Mouse (Mus musculus) intestine, embryonic 14.5 days (tissue): ENCODE measurements around the gene Olfr612. TPM values are rescaled to one million over a fixed set of nuclear protein-coding genes. Genes with fewer than 3 reads are reported as not detected.
"Not testable (repeated sequence)": the region's sequence is repeated elsewhere in the genome, so short reads cannot be mapped to it uniquely, and the experiment has no call there.

Experiments
- ATAC-seq: fragments of 200-750 bp; cut with Nextera tagmentation; replicated peaks from 2 replicates; pipeline ENCODE4 v1.8.0; 2017; ENCODE audit warnings: low read depth, moderate number of reproducible peaks, moderate TSS enrichment, moderate library complexity; ENCODE audit not compliant: low FRiP score, low TSS enrichment
- DNase-seq: peaks from one replicate; pipeline ENCODE4 v3.0.0-alpha.2; 2018; ENCODE audit warnings: low spot score
- H3K27ac ChIP-seq: fragments of 300-500 bp; sonication (generic); 2 replicates; pipeline ENCODE4 v1.5.1; 2014; ENCODE audit warnings: low read depth, mild to moderate bottlenecking, control low read depth
- H3K27me3 ChIP-seq: fragments of 300-500 bp; sonication (generic); replicated peaks from 2 replicates; pipeline ENCODE4 v1.6.1; 2014; ENCODE audit warnings: low read length, control low read depth; ENCODE audit not compliant: control insufficient read depth, insufficient read depth
- H3K36me3 ChIP-seq: fragments of 300-500 bp; sonication (generic); 2 replicates; pipeline ENCODE4 v1.6.1; 2014; ENCODE audit warnings: low read length, control low read depth; ENCODE audit not compliant: control insufficient read depth, insufficient read depth
- H3K4me1 ChIP-seq: fragments of 300-500 bp; sonication (generic); replicated peaks from 2 replicates; pipeline ENCODE4 v1.6.1; 2014; ENCODE audit warnings: low read length, control low read depth, mixed read lengths; ENCODE audit not compliant: control insufficient read depth, insufficient read depth
- H3K4me2 ChIP-seq: fragments of 300-500 bp; sonication (generic); 2 replicates; pipeline ENCODE4 v1.6.1; 2014; ENCODE audit warnings: low read length
- H3K4me3 ChIP-seq: fragments of 300-500 bp; sonication (generic); 2 replicates; pipeline ENCODE4 v1.5.1; 2014; ENCODE audit warnings: low read depth, low read length, control low read depth, mixed read lengths
- H3K9ac ChIP-seq: fragments of 300-500 bp; sonication (generic); 2 replicates; pipeline ENCODE4 v1.6.1; 2014; ENCODE audit warnings: mild to moderate bottlenecking, low read length
- H3K9me3 ChIP-seq: fragments of 300-500 bp; sonication (generic); 2 replicates; pipeline ENCODE4 v1.6.1; 2016; ENCODE audit warnings: low read length, control low read depth; ENCODE audit not compliant: control insufficient read depth
- WGBS: fragments of 180-500 bp; shearing (Covaris S2); extraction: QIAGEN DNeasy Blood & Tissue Kit; methylation state at CpG from one replicate; pipeline ENCODE4 v1.1.7; 2014; 5-methylcytosine and 5-hydroxymethylcytosine counted together
- polyA plus RNA-seq: library from polyadenylated mRNA; unstranded; fragments of >200 nt; fragmentation: Nextera tagmentation; extraction: Ambion mirVana; gene quantifications from 2 replicates; pipeline ENCODE4 v1.2.1, GENCODE M21; 2014

The Olfr612 gene
- not detected in 2 replicates for polyA plus RNA-seq

- not testable (repeated sequence) for H3K36me3 ChIP-seq, H3K4me2 ChIP-seq, H3K4me3 ChIP-seq, H3K27ac ChIP-seq, H3K9me3 ChIP-seq, ATAC-seq, DNase-seq, H3K4me1 ChIP-seq, H3K27me3 ChIP-seq, H3K9ac ChIP-seq
- 80% methylated on average over 2 of the region's 2 CpGs for WGBS
Observed at GRCm38 (mm10) chr7:103542617-103543016, at the start of gene Olfr612. Gene Olfr612 (minus strand): TSS chr7:103542717.

GRCm38 (mm10) chr7:103589803-103590202 is 47.3 kb upstream of the Olfr612 start, which contains the start of gene Olfr618:
Gene Olfr618 (plus strand): TSS chr7:103590103.
- WGBS: 64% methylated on average over 2 of the region's 2 CpGs
- H3K4me3 ChIP-seq: no peak within 1 kb of the TSS
- H3K9ac ChIP-seq: no peak within 1 kb of the TSS
- no peak within 1 kb of the TSS for H3K4me2 ChIP-seq
- no peaks in the 10 kb centered on the region for H3K27me3 ChIP-seq
- DNase-seq (no peak), ATAC-seq (no peak)
- H3K4me1 ChIP-seq: no peaks in the 10 kb centered on the region
- no peaks in the 10 kb centered on the region for H3K36me3 ChIP-seq
- no peak within 1 kb of the TSS for H3K27ac ChIP-seq
- no peaks in the 10 kb centered on the region for H3K9me3 ChIP-seq

- H3K9me3 ChIP-seq: no peaks in the 10 kb centered on the region
- no peak within 1 kb of the TSS for H3K4me2 ChIP-seq
- DNase-seq (no peak), ATAC-seq (no peak)
- no peaks in the 10 kb centered on the region for H3K27me3 ChIP-seq
- H3K27ac ChIP-seq: no peak within 1 kb of the TSS
- H3K36me3 ChIP-seq: no peaks in the 10 kb centered on the region
- no peak within 1 kb of the TSS for H3K9ac ChIP-seq
- H3K4me1 ChIP-seq: no peaks in the 10 kb centered on the region
- no peak within 1 kb of the TSS for H3K4me3 ChIP-seq
- 85% methylated on average over 1 of the region's 1 CpGs for WGBS
Observed at GRCm38 (mm10) chr7:103572761-103573160, 30.2 kb upstream of the Olfr612 start, which contains the start of gene Olfr617. Gene Olfr617 (plus strand): TSS chr7:103573061.

- DNase-seq (no peak), ATAC-seq (no peak)
- no peak within 1 kb of the TSS for H3K9ac ChIP-seq
- H3K36me3 ChIP-seq: no peaks in the 10 kb centered on the region
- no peak within 1 kb of the TSS for H3K4me2 ChIP-seq
- H3K27me3 ChIP-seq: no peaks in the 10 kb centered on the region
- H3K9me3 ChIP-seq: no peaks in the 10 kb centered on the region
- WGBS: 83% methylated on average over 3 of the region's 3 CpGs
- H3K27ac ChIP-seq: no peak within 1 kb of the TSS
- H3K4me1 ChIP-seq: no peaks in the 10 kb centered on the region
- no peak within 1 kb of the TSS for H3K4me3 ChIP-seq
Observed at GRCm38 (mm10) chr7:103569043-103569442, 26.5 kb upstream of the Olfr612 start, which contains the start of gene Olfr616. Gene Olfr616 (minus strand): TSS chr7:103569143.

- WGBS: 90% methylated on average over 2 of the region's 2 CpGs
Observed at GRCm38 (mm10) chr7:103555779-103556178, 13.3 kb upstream of the Olfr612 start, which contains the start of gene Olfr615. Gene Olfr615 (plus strand): TSS chr7:103556079.

GRCm38 (mm10) chr7:103547774-103548173 is 5.3 kb upstream of the Olfr612 start, which contains the start of gene Olfr613:
Gene Olfr613 (plus strand): TSS chr7:103548074.
- no peaks in the 10 kb centered on the region for H3K4me1 ChIP-seq
- WGBS: 82% methylated on average over 2 of the region's 2 CpGs
- H3K9ac ChIP-seq: no peak within 1 kb of the TSS
- H3K4me3 ChIP-seq: no peak within 1 kb of the TSS
- DNase-seq (no peak), ATAC-seq (no peak)
- no peaks in the 10 kb centered on the region for H3K9me3 ChIP-seq
- no peak within 1 kb of the TSS for H3K4me2 ChIP-seq
- H3K27ac ChIP-seq: no peak within 1 kb of the TSS
- H3K27me3 ChIP-seq: no peaks in the 10 kb centered on the region
- no peaks in the 10 kb centered on the region for H3K36me3 ChIP-seq

More at GRCm38 (mm10) chr7:103555779-103556178, 13.3 kb upstream of the Olfr612 start, which contains the start of gene Olfr615:
- H3K9me3 ChIP-seq: no peaks in the 10 kb centered on the region
- no peak within 1 kb of the TSS for H3K4me3 ChIP-seq
- no peaks in the 10 kb centered on the region for H3K27me3 ChIP-seq
- DNase-seq (no peak), ATAC-seq (no peak)
- H3K4me2 ChIP-seq: no peak within 1 kb of the TSS
- no peak within 1 kb of the TSS for H3K27ac ChIP-seq
- no peak within 1 kb of the TSS for H3K9ac ChIP-seq
- no peaks in the 10 kb centered on the region for H3K4me1 ChIP-seq
- no peaks in the 10 kb centered on the region for H3K36me3 ChIP-seq

GRCm38 (mm10) chr7:103520746-103521145 is 21.8 kb downstream of the Olfr612 start, which contains the start of gene Olfr611:
Gene Olfr611 (minus strand): TSS chr7:103520846.
- not testable (repeated sequence) for DNase-seq, H3K9ac ChIP-seq, H3K27me3 ChIP-seq, H3K9me3 ChIP-seq, H3K4me3 ChIP-seq, H3K4me2 ChIP-seq, H3K36me3 ChIP-seq, H3K4me1 ChIP-seq, ATAC-seq, H3K27ac ChIP-seq
- WGBS: 67% methylated on average over 1 of the region's 1 CpGs

- no peaks in the 10 kb centered on the region for H3K4me1 ChIP-seq
- no peak within 1 kb of the TSS for H3K27ac ChIP-seq
- H3K9me3 ChIP-seq: no peaks in the 10 kb centered on the region
- 82% methylated on average over 2 of the region's 2 CpGs for WGBS
- H3K27me3 ChIP-seq: no peaks in the 10 kb centered on the region
- H3K4me3 ChIP-seq: no peak within 1 kb of the TSS
- DNase-seq: no peak
- H3K9ac ChIP-seq: no peak within 1 kb of the TSS
- H3K4me2 ChIP-seq: no peak within 1 kb of the TSS
- H3K36me3 ChIP-seq: no peaks in the 10 kb centered on the region
- no peak for ATAC-seq
Observed at GRCm38 (mm10) chr7:103512022-103512421, 30.5 kb downstream of the Olfr612 start, which contains the start of gene Olfr610. Gene Olfr610 (minus strand): TSS chr7:103512122.

- no peaks in the 10 kb centered on the region for H3K9me3 ChIP-seq
- no peak for DNase-seq
- no peak within 1 kb of the TSS for H3K4me2 ChIP-seq
- no peak within 1 kb of the TSS for H3K27ac ChIP-seq
- no peaks in the 10 kb centered on the region for H3K36me3 ChIP-seq
- H3K4me3 ChIP-seq: no peak within 1 kb of the TSS
- no peak within 1 kb of the TSS for H3K9ac ChIP-seq
- H3K27me3 ChIP-seq: no peaks in the 10 kb centered on the region
- WGBS: 51% methylated on average over 1 of the region's 1 CpGs
- no peak for ATAC-seq
- no peaks in the 10 kb centered on the region for H3K4me1 ChIP-seq
Observed at GRCm38 (mm10) chr7:103497962-103498361, 44.6 kb downstream of the Olfr612 start, which contains the start of gene Olfr609. Gene Olfr609 (minus strand): TSS chr7:103498062.
